Mouse (Mus musculus) cortical plate, adult 2 months (tissue): ENCODE measurements at regions not wholly inside any gene's neighbourhood (a gene's known extent, or its start where the extent isn't known, plus 50 kb on each side); places are given as distances from the start of the nearest gene placed in this dataset.

Experiments used
- CTCF ChIP-seq: fragments of 200-500 bp; IDR thresholded peaks from 2 replicates; pipeline ENCODE4 v1.5.1; 2011; ENCODE audit warnings: mild to moderate bottlenecking, control low read depth, low read length; ENCODE audit not compliant: insufficient read depth; ENCODE audit errors: extremely low read depth
- POLR2A ChIP-seq: fragments of 200-500 bp; IDR thresholded peaks from 2 replicates; pipeline ENCODE4 v1.6.1; 2011; ENCODE audit warnings: mild to moderate bottlenecking, low read length, control low read depth; ENCODE audit not compliant: insufficient read depth; ENCODE audit errors: extremely low read depth

DNA sequence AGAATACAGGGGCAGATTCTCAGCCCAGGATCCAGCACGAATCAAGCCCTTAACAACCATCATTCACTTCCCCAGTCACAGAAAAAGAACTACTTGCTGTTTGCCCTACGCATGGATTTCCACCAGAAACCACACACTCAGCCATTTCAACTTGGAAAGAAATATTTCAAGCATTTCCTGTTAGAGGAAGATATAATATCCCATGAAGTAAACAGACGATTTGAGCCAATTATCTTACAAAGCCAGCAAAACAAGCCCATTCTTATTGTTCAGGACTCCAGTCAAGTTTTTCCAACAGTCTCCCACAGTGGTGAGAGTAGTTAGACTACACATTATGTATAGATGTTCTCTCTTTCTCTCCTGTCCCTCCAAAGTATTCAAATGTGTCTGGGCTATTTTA lies 324.1 kb downstream of the Rnd3 start:
- no peak for TF ChIP-seq CTCF
- no peak for TF ChIP-seq POLR2A
